Mouse (Mus musculus) olfactory bulb, adult 2 months (tissue): Measurements from ENCODE around the gene Cant1. TPM values are rescaled to one million over a fixed set of nuclear protein-coding genes. Genes with fewer than 3 reads are reported as not detected.

Experiments used
- H3K27ac ChIP-seq: fragments of 200-500 bp; 2 replicates; pipeline ENCODE4 v1.5.1; 2012; ENCODE audit warnings: low read depth, low read length; ENCODE audit not compliant: insufficient read depth
- H3K4me1 ChIP-seq: fragments of 200-500 bp; 2 replicates; pipeline ENCODE4 v1.6.1; 2012; ENCODE audit warnings: low read length; ENCODE audit not compliant: control insufficient read depth, insufficient read depth
- H3K4me3 ChIP-seq: fragments of 200-500 bp; 2 replicates; pipeline ENCODE4 v1.5.1; 2012; ENCODE audit warnings: mild to moderate bottlenecking, low read depth, low read length, moderate library complexity; ENCODE audit not compliant: insufficient read depth
- CTCF ChIP-seq: fragments of 200-500 bp; IDR thresholded peaks from 2 replicates; pipeline ENCODE4 v1.5.1; 2012; ENCODE audit warnings: low read depth, mild to moderate bottlenecking, low read length, moderate library complexity; ENCODE audit not compliant: insufficient read depth
- POLR2A ChIP-seq: fragments of 200-500 bp; IDR thresholded peaks from 2 replicates; pipeline ENCODE4 v1.6.1; 2012; ENCODE audit warnings: mild to moderate bottlenecking, low read depth, low read length, moderate library complexity; ENCODE audit not compliant: insufficient read depth
- WGBS: fragments of 180-500 bp; shearing (Covaris S2); methylation state at CpG from one replicate; pipeline ENCODE4 v1.1.7; 2018; 5-methylcytosine and 5-hydroxymethylcytosine counted together
- polyA plus RNA-seq: library from polyadenylated mRNA; stranded (reverse); fragments of >200 nt; gene quantifications from 2 replicates; pipeline ENCODE4 v1.2.4, GENCODE M21; 2012; ENCODE audit warnings: low replicate concordance; ENCODE audit not compliant: missing spikeins, insufficient read depth, insufficient read length

Gene Cant1
- polyA plus RNA-seq, 1 experiment, result not detected

DNA sequence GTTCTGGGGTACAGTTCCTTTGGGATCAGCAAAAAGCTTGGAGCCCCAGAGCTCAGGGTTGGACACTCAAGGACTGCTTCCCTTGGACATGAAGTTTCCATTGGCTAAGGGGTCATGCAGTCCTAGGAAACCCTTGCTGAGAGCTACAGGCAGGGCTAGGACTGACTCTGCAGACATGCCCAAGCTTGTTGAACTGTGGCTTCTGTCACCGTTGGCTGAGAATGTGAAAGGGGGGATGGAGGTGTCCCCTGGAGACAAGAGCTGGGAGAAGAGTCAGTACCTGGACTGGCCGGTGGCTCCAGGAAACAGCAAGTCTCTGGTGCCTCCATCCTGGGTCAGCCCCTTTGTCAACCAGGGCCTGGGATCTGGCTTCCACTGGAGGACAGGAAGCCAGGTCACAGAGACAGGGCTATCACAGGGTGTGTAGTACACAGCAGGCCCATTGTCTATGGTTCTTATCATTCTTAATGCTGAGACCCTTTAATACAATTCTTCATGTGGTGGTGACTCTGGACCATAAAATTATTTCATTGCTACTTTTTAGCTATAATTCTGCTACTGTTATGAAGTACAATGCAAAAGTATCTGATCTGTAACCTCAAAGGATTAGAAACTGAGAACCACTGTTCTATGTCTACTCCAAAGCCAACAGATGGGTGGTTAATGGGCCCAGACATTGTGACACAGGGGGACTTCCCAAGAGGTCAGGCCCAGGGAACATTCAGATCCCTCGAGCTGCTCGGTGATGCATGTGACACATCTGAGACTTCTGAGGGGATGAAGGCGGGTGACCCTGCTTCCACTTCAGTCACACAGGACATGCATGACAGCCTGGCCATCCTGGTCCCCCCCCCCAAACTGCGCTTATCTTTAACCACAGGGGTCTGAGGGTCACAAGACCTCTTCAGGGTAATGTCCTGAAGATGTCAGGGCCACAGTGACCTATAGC lies 14.7 kb downstream of the Cant1 start:
- TF ChIP-seq POLR2A, result no peak
- no peak for TF ChIP-seq CTCF
- Histone ChIP-seq H3K4me3 (no peak overlapping the region), H3K4me1 (peaks cover 6% of the 10 kb centered on the region), H3K27ac (no peak overlapping the region)
- WGBS, result 84% methylated on average over 6 of the region's 6 CpGs

DNA sequence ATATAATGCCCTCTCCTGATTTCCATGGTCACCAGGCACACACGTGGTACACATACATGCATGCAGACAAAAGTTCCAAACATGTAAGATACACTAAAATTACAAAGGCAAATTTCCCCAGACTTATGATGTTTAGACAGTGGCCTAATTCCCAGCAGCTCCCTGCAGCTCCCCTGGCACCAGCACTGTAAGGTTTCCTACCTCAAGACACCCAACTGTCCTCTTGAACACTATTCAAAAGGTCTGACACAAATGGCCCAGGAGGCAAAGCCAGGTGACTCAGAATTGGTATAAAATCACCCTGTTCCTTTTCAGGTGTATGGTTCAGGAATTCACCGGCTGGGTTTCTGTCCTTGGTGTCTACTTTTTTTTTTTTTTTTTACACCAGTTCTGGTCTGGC lies 15.7 kb downstream of the Cant1 start:
- 91% methylated on average over 2 of the region's 2 CpGs for WGBS
- H3K4me3 ChIP-seq, result no peak overlapping the region
- TF ChIP-seq CTCF (no peak), POLR2A (no peak)
- no peak overlapping the region for H3K27ac ChIP-seq
- peaks cover 6% of the 10 kb centered on the region for H3K4me1 ChIP-seq

DNA sequence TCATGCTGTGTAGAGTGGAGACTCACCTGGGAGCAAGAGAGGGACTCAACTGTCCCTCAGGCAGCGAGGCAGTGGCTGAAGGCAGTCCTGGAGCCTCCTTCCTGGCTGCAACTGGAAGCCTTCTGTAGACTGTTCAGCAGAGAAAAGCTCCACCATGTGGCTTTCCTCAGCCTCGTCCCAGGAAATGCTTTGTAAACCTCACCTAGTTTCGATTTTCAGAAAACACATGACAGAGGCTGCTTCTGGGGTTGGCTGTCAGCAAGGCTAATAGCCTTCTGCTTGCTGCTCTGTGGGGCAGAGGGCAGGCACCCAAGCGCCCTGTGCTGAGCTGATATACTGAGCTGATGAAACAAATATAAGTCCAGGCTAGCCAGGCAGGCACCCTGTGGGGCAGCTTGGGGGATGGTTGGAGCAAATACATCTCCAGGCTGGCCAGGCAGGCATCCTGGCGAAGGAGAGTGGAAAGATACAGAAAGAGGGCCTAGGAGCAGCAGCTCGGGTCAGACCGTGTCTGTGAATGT lies 17.1 kb downstream of the Cant1 start, which contains the start of gene Lgals3bp:
Gene Lgals3bp (minus strand): TSS at position 333 of the 521 bp plus-strand sequence.
- H3K4me3 ChIP-seq, result 0 out of 2 replicates have a peak within 1 kb of the TSS, but pooled peaks have one; percentile 1
- peaks cover 6% of the 10 kb centered on the region for H3K4me1 ChIP-seq
- H3K27ac ChIP-seq, result peak within 1 kb of the TSS; percentile 2; the same call in 1 of the 2 replicates
- 38% methylated on average over 7 of the region's 7 CpGs for WGBS
- TF ChIP-seq POLR2A (no peak), CTCF (no peak)

DNA sequence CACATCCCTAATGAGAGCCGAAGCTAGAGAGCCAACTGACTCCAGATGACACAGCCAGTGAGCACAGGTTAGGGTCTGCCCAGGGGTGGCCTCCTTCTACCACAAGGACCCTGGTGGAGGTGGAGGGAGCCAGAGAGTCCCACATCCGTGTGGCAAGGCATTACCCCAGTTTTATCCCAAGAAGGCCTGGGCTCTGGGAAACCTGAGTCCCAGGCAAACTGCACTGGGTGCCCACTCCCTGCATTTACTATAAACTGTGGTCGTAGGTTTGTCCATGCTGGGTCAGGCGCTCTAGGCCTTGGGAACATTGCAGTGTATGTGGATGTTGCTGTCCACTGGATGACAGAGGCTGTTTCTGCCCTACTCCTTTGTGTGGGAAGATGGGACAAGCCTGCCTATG lies 17.7 kb downstream of the Cant1 start:
- 84% methylated on average over 4 of the region's 4 CpGs for WGBS
- Histone ChIP-seq H3K4me3 (no peak overlapping the region), H3K27ac (no peak overlapping the region), H3K4me1 (peaks cover 6% of the 10 kb centered on the region)
- TF ChIP-seq CTCF (no peak), POLR2A (no peak)

DNA sequence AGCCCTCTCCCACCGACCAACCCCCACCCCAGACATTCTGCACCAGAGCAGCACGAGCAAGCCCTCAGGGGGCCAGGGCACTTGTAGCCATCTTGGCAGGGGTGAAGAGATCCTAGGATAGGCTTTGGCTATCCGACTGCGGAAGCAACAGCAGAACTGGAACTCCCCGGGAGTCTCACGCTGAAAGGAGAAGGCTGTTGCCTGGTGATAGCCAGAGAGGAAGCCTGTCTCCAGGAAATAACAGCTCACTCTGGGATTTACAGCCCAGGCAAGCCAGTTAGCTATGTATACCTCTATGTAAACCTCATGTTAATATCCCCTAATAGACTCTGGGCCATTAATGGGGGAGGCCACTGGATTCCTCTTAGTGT lies 18.3 kb downstream of the Cant1 start:
- Histone ChIP-seq H3K4me3 (no peak overlapping the region), H3K4me1 (peaks cover 6% of the 10 kb centered on the region), H3K27ac (no peak overlapping the region)
- TF ChIP-seq POLR2A (no peak), CTCF (no peak)
- 38% methylated on average over 6 of the region's 6 CpGs for WGBS

DNA sequence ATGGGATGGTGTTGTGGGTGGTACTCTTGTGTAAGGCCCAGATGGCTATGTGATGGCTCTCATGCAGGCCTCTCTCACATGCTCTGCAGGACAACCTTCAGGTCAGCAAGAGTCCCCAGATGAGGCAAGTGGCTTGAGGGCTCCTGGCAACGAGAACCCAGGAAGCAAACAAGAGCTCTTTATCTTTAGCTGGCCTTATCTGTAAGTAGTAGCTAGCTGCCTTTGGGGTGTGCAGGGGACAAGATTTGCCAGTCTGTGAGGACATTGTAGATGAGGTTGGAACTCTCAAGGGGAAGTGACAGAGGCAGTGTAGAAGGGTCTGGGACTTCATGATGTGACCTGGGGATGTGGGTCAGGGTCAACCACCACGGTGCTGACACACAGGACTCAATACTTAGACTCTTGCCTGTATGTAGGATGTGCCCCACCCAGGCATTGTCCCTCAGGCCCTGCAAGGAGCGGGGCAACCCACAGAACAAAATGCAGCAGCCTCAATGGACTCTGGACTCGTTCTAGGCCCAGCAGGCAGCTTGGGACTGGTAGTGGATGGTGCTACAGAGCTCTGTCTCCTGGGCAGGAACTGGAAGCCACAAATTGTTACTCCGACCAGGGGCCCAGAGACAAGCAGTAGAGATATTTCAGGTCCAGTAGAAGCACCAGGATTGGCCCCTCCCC lies 18.9 kb downstream of the Cant1 start:
- Histone ChIP-seq H3K27ac (no peak overlapping the region), H3K4me1 (peaks cover 6% of the 10 kb centered on the region), H3K4me3 (no peak overlapping the region)
- WGBS, result 79% methylated on average over 5 of the region's 5 CpGs
- TF ChIP-seq CTCF (no peak), POLR2A (no peak)

DNA sequence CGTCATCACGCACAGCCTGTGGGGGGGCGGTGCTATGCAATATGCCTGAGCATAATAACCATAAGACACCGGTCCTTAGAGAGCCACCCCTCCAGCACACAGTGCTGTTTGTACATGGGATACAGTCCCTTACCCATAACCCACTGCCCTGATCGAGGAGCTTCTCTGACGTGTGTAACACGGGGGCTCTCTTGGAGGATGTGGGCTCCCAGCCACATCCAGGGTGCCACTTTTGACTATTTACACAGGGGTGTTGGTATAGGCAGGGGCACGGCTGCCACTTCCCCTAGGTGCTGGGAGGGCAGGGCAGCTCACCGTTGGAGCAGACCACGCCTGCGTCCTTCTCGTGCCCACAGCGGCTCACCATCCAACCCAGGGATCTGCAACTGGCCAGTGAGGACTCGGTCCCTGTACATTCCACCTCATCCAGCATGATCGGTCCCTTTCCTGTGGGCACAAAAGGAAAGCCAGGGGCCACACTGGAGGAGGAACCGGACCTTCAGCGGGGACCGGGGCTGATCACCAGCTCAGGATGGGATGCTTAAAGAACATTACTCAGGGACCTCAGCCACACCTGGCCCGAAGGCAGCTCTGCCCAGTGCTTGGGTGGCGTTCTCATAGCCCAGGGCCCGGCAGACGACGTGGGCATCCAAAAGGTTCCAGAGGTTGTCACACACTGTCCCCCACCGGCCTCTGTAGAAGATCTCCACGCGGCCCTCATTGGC lies 20.9 kb downstream of the Cant1 start:
- peaks cover 6% of the 10 kb centered on the region for H3K4me1 ChIP-seq
- no peak overlapping the region for H3K27ac ChIP-seq
- no peak overlapping the region for H3K4me3 ChIP-seq
- TF ChIP-seq POLR2A (no peak), CTCF (no peak)
- 93% methylated on average over 26 of the region's 26 CpGs for WGBS

DNA sequence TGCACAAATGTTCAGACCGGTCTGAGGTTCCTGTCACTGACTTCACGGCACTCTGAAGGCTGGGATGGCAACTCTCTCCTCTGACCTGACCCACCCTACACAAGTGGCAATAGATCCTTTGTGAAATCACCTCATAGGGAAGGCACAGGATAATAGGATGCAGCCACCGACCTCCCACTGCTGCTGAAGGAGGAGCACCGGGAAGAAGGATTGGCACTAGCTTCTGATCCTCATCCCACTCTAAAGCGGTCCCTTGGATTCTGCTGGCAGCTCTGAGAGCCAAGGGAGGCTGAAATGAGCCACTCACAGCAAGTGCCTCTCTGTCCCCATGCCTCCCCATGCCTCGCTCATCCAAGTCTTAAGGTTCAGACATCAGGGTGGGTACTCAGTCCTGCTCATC lies 24.3 kb downstream of the Cant1 start:
- WGBS, result 62% methylated on average over 6 of the region's 6 CpGs
- H3K4me3 ChIP-seq, result no peak overlapping the region
- TF ChIP-seq CTCF, result no peak
- no peak for TF ChIP-seq POLR2A
- H3K27ac ChIP-seq, result no peak overlapping the region
- H3K4me1 ChIP-seq, result no peaks in the 10 kb centered on the region
